Mouse (Mus musculus): ENCODE results near the gene Med12l.

GRCm38 (mm10) chr3:59101218-59101986 lies 95.8 kb downstream of the Med12l start, which contains the start of gene Gpr171:
- no peak for TF ChIP-seq TAL1 (IDR thresholded peaks at IDR 0.05; ENCODE audit: low read length)
- TF ChIP-seq GATA1 (IDR thresholded peaks at IDR 0.05; ENCODE audit: low read length): no peak

All from erythroblast, embryonic 14.5 days (primary cell).